Mouse (Mus musculus) small intestine, adult 2 months (tissue): ENCODE data around the gene H2-K1.
A peak's percentile ranks its signal among the peaks of the same experiment; 100 is the strongest.

Experiments
- CTCF ChIP-seq: fragments of 200-500 bp; IDR thresholded peaks from 2 replicates; pipeline ENCODE4 v1.5.1; 2012; ENCODE audit warnings: low read depth, mild to moderate bottlenecking, control low read depth, inconsistent platforms, low read length, moderate library complexity, mixed read lengths; ENCODE audit not compliant: insufficient replicate concordance, insufficient read length; ENCODE audit errors: extremely low read depth
- POLR2A ChIP-seq: fragments of 200-500 bp; IDR thresholded peaks from 2 replicates; pipeline ENCODE4 v1.6.1; 2012; ENCODE audit warnings: low read depth, mild to moderate bottlenecking, control low read depth, inconsistent platforms, low read length, moderate library complexity

GRCm38 (mm10) chr17:34000150-34000537 is at the start of gene H2-K1:
- TF ChIP-seq POLR2A (peak; percentile 100), CTCF (no peak)
